Mouse (Mus musculus) layer of hippocampus, adult 2 months (tissue): ENCODE measurements at regions not wholly inside any gene's neighbourhood (a gene's known extent, or its start where the extent isn't known, plus 50 kb on each side); places are given as distances from the start of the nearest gene placed in this dataset.

ENCODE experiments used
- DNase-seq, 2 experiments: peaks; one replicate each; pipeline ENCODE4 v3.0.0; 2022; ENCODE audit warnings: low spot score in 2 of 2
- H3K27ac ChIP-seq: fragments of 200-600 bp; 2 replicates; pipeline ENCODE4 v1.8.1; 2022
- H3K4me3 ChIP-seq: fragments of 200-600 bp; 2 replicates; pipeline ENCODE4 v1.8.1; 2022; ENCODE audit warnings: mild to moderate bottlenecking
- CTCF ChIP-seq: fragments of 200-600 bp; conservative IDR thresholded peaks from 2 replicates; pipeline ENCODE4 v1.8.1; 2022; ENCODE audit warnings: antibody characterized with exemption, mild to moderate bottlenecking, moderate library complexity

DNA sequence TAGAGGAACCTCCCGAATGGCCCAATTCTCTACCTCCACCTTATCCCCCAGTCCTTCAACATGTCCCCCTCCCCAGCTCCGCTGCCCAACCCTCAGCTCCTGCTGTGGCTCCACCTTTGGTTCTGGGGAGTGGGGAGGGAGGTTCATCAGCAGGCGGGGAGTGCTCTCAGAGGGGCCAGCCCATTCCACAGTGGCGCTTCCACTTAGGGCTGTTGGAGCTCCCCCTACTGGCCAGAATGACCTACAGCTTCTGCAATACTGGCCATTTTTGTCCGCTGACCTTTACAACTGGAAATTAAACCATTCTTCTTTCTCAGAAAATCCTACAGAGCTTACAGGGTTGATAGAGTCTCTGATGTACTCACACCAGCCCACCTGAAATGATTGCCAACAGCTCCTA is 508.0 kb upstream of the Klhl4 start:
- Histone ChIP-seq H3K4me3 (no peak overlapping the region), H3K27ac (no peak overlapping the region)
- DNase-seq, result no peak
- no peak for TF ChIP-seq CTCF

DNA sequence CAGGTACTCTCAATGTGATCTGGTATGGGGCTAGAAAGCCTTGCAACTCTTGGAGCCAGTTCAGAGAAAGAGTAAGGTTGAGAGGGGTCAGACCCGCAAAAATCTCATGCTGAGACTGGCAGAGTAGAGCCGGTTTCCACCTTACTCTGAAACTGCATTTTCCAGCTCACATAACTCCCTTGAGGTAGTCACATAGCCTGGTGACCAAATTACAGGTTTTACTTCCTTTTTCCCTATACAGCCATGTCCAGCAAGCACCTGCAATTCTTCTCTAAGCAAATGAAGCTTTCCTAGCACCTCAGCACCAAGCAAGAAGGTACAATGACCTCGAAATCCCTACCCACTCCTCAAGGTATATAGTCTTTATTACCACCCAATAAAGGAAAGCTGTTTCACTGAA is 481.0 kb upstream of the Klhl4 start:
- Histone ChIP-seq H3K27ac (no peak overlapping the region), H3K4me3 (no peak overlapping the region)
- no peak for TF ChIP-seq CTCF
- no peak for DNase-seq

DNA sequence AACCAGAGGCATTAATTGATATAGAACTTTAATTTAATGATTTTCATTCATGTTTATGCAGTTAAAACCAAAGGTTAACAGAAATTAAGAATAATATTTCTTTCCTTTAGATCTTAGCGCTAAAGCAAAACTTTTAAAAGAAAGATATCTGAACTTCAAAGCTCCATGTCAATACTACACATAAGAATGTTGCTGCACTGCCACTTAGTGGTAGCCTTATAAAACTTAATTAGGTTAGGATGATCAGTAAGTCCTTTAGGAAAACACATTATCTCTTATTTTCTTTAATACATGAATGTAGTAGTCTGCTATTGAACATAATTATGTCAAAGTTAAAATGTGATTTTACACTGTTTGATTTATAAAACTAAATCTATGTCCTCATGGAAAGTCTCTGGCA is 432.9 kb upstream of the Klhl4 start:
- no peak overlapping the region for H3K27ac ChIP-seq
- peak; percentile 71 for TF ChIP-seq CTCF
- no peak for DNase-seq
- H3K4me3 ChIP-seq, result no peak overlapping the region
